Mouse (Mus musculus) spleen, postnatal 36 days (tissue): Measurements from ENCODE around the gene Fer.

ENCODE experiments used
- DNase-seq, 2 experiments: peaks; one replicate each; pipeline ENCODE4 v3.0.0; 2022; ENCODE audit warnings: low spot score in 2 of 2, mixed read lengths in 1 of 2

Fer gene

DNA sequence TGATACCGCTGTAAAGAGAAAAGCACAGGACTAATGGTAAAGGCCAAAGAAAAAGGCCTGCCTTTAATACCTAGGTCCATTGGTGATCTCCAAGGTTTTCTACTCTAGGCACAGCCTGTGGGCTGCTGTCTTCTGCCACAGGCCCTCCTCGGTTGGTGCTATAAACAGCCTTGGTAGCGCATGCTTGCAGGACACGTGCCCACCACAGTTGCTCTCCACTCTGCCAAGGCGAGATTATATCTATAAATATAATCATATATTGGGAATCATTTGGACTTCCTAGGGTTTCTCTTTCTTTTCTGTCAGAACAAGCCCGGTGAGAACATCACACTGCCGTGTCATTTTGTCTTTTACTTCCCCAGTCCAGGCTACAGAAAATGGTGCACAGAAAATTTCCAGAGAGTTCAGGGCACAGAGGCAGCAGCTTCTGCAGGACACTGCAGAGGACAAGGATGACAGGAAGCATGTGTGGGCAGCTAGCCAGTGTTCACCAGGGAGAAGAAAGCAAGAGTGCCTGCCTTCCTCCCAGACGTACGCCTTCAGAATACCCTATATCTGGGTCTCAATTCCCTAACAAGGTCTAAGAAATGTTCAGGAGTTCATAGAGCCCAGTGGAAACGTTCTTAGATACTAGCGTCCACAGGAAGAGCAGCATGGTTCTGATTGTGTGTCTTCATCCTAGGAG lies 276.5 kb downstream of the Fer start:
- DNase-seq: no peak

DNA sequence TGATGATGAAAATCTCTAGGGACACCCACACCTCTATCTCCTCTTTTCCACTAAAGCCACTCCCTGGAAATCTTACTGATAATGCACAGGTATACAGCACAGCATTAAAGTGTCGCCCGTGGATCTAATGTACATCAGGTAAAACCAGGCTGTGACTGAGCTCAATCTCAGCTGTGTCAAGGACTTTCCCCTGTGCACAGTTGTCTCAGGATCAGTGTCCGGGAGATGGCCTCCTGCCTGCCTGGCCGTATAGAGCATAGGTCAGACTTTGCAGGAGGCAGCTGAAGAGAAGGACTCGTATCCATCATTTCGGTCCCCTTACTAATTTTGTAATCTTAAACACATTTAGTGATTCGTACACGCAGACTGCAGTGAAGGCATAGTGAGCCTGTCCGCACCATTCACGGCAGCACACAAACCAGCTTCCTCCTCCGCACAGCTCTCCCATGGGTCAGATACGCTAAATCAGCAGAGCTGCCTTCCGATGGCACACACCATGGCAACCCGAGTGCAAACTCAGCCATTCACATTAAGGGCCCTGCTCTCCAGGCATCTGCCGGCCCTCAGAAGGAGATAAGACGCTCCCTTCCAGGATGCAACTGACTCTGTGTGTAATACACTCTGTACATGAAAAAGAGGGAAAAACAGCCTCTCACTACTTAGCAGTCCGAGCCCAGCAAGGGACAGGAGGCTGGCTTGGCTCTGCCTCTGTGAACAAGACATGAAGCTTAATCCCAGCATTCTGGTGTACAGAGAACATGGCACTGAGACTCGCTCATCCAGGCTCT lies 277.4 kb downstream of the Fer start:
- DNase-seq: no peak

DNA sequence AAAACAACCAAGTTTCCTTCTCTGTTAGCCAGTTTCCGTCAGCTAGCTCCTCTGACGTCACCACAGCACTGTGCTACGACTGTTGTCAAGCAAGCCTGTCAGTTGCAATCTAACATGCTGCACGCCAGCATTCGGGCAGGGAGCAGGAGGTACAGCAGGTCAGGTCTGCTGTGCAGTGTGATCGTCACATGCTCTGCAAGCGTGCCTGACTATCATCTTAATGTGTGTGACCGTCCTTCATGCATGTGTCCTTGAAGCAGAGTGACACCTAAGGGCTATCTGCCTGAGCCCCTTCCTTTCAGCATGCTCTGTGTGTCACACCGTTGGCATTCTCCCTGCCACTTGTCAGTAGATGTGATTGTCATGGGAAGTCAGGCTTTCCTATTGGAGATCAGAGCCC lies 279.0 kb downstream of the Fer start:
- no peak for DNase-seq

DNA sequence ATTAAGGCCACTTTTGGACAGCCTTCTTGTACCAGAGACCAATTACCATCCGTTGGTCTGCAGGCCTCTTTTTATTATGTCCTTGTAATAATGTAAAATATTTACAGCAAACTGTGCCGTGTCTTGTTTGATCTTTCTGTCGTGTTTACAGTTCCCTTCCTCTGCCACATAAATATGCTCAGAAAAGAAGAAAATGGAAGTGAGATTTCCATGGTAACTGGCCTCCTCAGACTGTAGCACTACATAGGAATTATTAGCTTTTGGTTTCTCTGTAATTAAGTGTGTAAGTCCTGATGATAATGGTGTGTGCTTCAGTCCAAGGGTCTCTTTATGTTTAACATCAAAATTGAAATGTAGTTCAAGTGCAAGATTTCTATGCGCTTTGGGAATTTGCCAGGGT lies 283.5 kb downstream of the Fer start:
- no peak for DNase-seq

DNA sequence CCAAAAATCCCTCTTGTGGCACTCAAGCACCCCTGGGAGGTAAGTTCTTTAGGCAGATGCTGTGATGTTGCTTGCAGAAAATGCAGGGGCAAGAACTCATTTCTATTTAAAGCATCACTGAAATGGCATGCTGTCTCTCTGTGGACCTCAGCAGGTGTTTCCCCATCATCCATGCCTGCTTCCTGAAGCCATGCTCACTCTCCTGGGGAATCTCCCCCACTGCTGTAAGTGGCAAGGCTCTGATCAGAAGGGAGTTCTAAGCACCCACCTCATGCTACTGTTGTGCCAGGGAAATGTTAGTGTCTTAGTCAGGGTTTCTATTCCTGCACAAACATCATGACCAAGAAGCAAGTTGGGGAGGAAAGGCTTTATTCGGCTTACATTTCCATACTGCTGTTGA lies 287.9 kb downstream of the Fer start:
- no peak for DNase-seq

DNA sequence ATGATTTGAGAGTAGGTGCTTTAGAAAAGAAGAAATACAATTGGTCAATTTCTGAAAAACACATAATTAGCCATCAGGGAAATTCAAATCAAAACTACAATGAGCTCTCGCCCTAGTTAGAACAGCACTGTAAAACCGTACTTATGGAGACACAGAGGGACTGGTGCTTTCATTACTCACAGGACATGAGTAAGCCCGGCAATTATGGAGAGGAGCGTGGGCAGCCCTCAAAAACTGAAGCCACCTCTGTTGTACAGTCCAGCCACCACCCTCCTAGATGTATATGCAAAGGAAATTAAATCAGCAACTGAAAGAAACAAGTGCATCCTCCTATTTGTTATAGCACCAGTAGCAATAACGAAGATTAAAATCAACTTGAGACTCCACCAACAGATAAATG lies 304.9 kb downstream of the Fer start:
- no peak for DNase-seq

DNA sequence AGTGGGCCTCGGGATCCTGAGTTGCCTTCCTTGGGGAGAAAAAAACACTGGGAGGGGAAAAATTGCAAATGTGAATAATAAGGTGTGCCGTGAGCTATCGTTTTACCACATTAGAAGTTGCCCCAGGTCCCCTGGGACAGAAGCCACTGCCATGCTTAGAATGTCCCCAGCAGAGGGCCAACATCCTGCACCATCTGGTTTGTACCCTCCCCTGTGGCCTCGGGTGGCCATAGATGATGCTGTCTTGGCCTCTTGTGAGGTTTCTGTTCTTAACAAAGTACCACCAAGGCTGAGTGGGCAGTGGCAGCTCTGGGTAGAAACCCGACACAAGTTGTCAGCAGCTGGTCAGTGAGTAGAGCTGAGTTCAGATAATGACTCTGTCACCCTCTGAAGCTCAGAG lies 307.2 kb downstream of the Fer start:
- DNase-seq: no peak

DNA sequence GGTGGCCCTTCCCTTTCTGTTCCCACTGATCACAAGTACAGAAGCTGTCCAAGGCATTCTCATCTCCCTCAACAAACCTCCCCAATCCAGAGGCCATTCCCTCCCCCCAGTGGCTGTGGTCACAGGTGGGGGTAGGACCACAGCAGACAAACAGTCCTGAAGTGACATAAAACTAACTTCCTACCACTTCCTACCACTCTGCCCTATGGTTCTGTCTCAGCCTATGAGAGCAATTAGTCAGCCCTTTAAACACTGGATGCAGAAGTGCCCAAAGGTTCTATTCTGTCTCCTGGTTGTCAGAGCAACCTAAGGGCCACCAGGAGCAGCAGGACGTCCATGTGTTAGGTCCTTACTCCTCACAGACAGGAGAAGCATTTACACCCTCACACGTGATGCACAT lies 309.6 kb downstream of the Fer start:
- no peak for DNase-seq

DNA sequence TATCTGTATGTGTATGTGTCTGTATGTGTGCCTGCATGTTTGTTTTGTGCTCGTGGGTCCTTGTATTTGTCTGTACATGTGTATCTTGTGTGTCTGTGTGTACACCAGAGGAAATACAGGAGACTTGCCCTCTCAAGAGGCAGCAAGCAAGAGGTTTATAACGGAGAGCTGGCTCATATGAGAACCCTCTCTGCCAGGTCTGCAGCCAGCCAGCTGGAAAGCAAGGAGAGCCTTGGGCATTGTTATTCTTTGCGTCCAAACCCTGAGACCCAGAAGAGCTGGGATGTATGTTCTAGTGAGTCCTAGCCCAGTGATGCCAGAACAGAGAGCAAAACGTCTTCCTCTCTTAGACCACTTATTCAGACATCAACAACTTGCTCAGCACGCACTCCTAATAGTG lies 317.7 kb downstream of the Fer start:
- no peak for DNase-seq

DNA sequence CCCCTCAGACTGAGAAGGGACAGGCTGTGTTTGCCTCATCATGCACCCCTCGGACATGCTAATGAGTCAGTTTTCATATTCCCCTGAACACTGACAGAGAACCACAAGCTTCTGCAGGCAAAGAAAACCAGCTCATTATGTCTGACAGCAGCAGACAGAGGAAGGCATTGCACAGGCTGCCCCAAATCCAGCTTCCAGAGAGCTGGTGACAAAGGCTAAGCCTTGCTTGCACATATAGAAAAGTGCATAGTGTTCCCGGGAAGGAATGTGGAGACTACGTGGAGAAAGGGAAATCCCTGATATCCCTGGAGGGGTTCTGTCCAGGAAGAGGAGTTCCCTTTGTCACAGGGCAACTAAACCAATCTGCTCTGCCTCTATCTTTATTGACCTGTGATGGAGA lies 318.4 kb downstream of the Fer start:
- DNase-seq: no peak

DNA sequence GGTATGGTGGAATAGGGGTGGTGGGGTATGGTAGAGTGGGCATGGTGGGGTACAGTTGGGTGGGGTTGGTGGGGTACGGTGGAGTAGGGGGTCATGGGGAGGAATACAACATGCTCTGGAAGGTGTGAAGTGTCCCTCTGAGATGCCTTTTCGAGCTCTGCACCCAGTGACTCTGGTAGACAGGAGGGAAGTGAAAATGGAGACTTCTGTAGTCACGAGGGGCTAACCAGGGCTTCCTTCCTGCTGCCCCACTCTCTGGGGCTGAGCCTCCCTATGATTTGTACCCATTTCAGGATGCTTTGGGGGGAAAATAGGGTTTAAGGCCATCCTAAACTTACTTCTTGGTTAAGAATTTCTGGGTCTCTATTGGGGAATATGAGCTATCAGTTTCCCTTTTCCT lies 319.7 kb downstream of the Fer start:
- DNase-seq: no peak

DNA sequence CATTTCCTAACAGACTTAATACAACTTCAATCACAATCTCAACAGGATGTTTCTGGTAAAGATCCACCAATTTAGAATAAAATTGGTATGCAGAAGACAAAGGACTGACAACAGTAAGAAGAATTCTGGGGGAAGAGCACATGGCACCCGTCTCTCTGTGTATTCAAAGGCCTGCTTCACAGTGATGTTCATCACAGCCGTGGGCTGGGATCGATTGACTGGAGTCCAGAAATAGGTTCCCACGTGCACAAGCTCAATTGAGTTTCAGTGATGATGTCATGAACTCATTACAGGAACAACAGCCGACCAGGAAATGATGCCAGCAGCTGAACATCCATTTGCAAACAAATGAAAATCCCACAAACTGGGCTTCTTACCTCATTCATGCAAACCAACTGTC lies 320.3 kb downstream of the Fer start:
- no peak for DNase-seq
